In the genomic region with DNA sequence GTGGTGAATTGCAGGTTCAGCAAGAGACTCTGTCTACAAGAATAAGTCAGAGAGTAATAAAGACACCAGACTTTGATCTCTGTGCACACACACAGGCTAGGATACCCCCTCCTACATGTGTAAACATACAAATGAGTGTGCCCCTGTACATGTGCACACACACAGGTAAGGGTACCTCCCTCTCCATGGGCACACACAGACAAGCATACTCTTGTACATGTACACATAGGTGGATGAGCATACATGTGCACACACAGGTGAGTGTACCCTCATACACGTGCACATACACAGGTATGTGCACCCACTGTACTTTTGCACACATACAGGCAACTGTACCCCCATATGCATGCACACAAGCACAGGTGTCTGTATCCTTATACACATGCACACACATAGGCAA, we compare ENCODE assay signal across 27 mouse cellular contexts. TPM values are rescaled to one million over a fixed set of nuclear protein-coding genes. Genes with fewer than 3 reads are reported as not detected.
DNase-seq lines count a peak whose midpoint lies in the region; ATAC-seq and TF ChIP-seq lines count a peak whose summit lies in the region.
"Had no signal": no experiment of that assay in that cellular context is flagged by ENCODE, and none has a peak within 500 bp of the region (broad histone marks: within the 10 kb centered on the region; RNA-seq: fewer than 3 reads in every experiment).

No protein-coding gene starts in this region.

- WGBS in limb, embryonic 11.5 days: 74% methylated on average over 1 of the region's 1 CpGs
- WGBS in limb, embryonic 10.5 days: 90% methylated on average over 1 of the region's 1 CpGs
- WGBS in liver, embryonic 14.5 days (ENCODE audit: insufficient replicate concordance): 39% methylated on average over 1 of the region's 1 CpGs
- WGBS in intestine, postnatal 0 days: 58% methylated on average over 1 of the region's 1 CpGs
- WGBS in neural tube, embryonic 15.5 days: 91% methylated on average over 1 of the region's 1 CpGs

- no peaks in the 10 kb centered on the region for H3K27me3 ChIP-seq in limb, embryonic 11.5 days (ENCODE audit: control insufficient read depth, insufficient read depth, low read length)
- H3K27me3 ChIP-seq in limb, embryonic 10.5 days (ENCODE audit: low read depth, poor library complexity, severe bottlenecking): no peaks in the 10 kb centered on the region
- H3K27me3 ChIP-seq in liver, embryonic 14.5 days (ENCODE audit: control insufficient read depth, insufficient read depth, low read length): no peaks in the 10 kb centered on the region
- no peaks in the 10 kb centered on the region for H3K27me3 ChIP-seq in intestine, postnatal 0 days (replicated peaks; ENCODE audit: control insufficient read depth, insufficient read depth, low read length)
- no peaks in the 10 kb centered on the region for H3K27me3 ChIP-seq in neural tube, embryonic 15.5 days (replicated peaks)
- H3K27me3 ChIP-seq: embryonic facial prominence, embryonic 13.5 days; forebrain, embryonic 12.5 days; heart, embryonic 13.5 days had no signal

- no peak overlapping the region for H3K9ac ChIP-seq in limb, embryonic 11.5 days (ENCODE audit: low read length)
- no peak overlapping the region for H3K9ac ChIP-seq in liver, embryonic 14.5 days (replicated peaks)
- no peak overlapping the region for H3K9ac ChIP-seq in intestine, postnatal 0 days (ENCODE audit: low read depth, low read length)
- H3K9ac ChIP-seq in neural tube, embryonic 15.5 days (replicated peaks): no peak overlapping the region
- H3K9ac ChIP-seq: embryonic facial prominence, embryonic 13.5 days; forebrain, embryonic 12.5 days; heart, embryonic 13.5 days had no signal

- TF ChIP-seq CTCF in liver, embryonic 14.5 days (IDR thresholded peaks at IDR 0.05; ENCODE audit: low read depth): no peak
- no peak for TF ChIP-seq CTCF in intestine, postnatal 0 days (IDR thresholded peaks at IDR 0.05; ENCODE audit: low read depth)

- no peaks in the 10 kb centered on the region for H3K36me3 ChIP-seq in limb, embryonic 11.5 days (ENCODE audit: control insufficient read depth, insufficient read depth, low read length)
- H3K36me3 ChIP-seq in limb, embryonic 10.5 days: no peaks in the 10 kb centered on the region
- no peaks in the 10 kb centered on the region for H3K36me3 ChIP-seq in liver, embryonic 14.5 days (replicated peaks; ENCODE audit: control insufficient read depth, insufficient read depth, low read depth)
- H3K36me3 ChIP-seq in intestine, postnatal 0 days (ENCODE audit: control insufficient read depth, insufficient read depth): no peaks in the 10 kb centered on the region
- H3K36me3 ChIP-seq in neural tube, embryonic 15.5 days: no peaks in the 10 kb centered on the region
- H3K36me3 ChIP-seq: embryonic facial prominence, embryonic 10.5 days; embryonic facial prominence, embryonic 13.5 days; forebrain, embryonic 12.5 days; heart, embryonic 10.5 days; heart, embryonic 13.5 days had no signal

- TF ChIP-seq EP300 in liver, embryonic 14.5 days (IDR thresholded peaks at IDR 0.05; ENCODE audit: low read depth): no peak

- no peak overlapping the region for H3K4me2 ChIP-seq in limb, embryonic 11.5 days (ENCODE audit: low read depth, severe bottlenecking)
- no peak overlapping the region for H3K4me2 ChIP-seq in liver, embryonic 14.5 days (ENCODE audit: low read depth)
- no peak overlapping the region for H3K4me2 ChIP-seq in intestine, postnatal 0 days (replicated peaks; ENCODE audit: low read depth)
- H3K4me2 ChIP-seq in neural tube, embryonic 15.5 days: no peak overlapping the region
- H3K4me2 ChIP-seq: embryonic facial prominence, embryonic 13.5 days; forebrain, embryonic 12.5 days; heart, embryonic 13.5 days had no signal

- no peaks in the 10 kb centered on the region for H3K4me1 ChIP-seq in limb, embryonic 11.5 days (ENCODE audit: control insufficient read depth, insufficient read depth, low read length)
- H3K4me1 ChIP-seq in limb, embryonic 10.5 days: no peaks in the 10 kb centered on the region
- peaks cover 0 to 3% of the 10 kb centered on the region in 2 experiments; a peak in 1 of 4 replicates for H3K4me1 ChIP-seq in liver, embryonic 14.5 days (replicated peaks; ENCODE audit: control insufficient read depth in 2 of 2, insufficient read depth in 2 of 2, low read length in 1 of 2)
- H3K4me1 ChIP-seq in intestine, postnatal 0 days (replicated peaks; ENCODE audit: control insufficient read depth, insufficient read depth, low read length): no peaks in the 10 kb centered on the region
- no peaks in the 10 kb centered on the region for H3K4me1 ChIP-seq in neural tube, embryonic 15.5 days
- H3K4me1 ChIP-seq: embryonic facial prominence, embryonic 10.5 days; embryonic facial prominence, embryonic 13.5 days; forebrain, embryonic 12.5 days; heart, embryonic 10.5 days; heart, embryonic 13.5 days had no signal

- ATAC-seq in limb, embryonic 11.5 days (ENCODE audit: insufficient number of reproducible peaks, low FRiP score, low TSS enrichment, low read depth): peak; percentile 54; the same call in 1 of the 2 replicates
- ATAC-seq in liver, embryonic 14.5 days (ENCODE audit: insufficient read depth): peak; percentile 13; the same call in 1 of the 2 replicates
- peak; percentile 49 for ATAC-seq in intestine, postnatal 0 days
- no peak for ATAC-seq in neural tube, embryonic 15.5 days (ENCODE audit: low FRiP score)
- ATAC-seq: activated CD4-positive, CD25-positive, alpha-beta regulatory T cell, adult 4 months; forebrain, embryonic 16.5 days had no signal

- DNase-seq in limb, embryonic 11.5 days (ENCODE audit: low spot score): no peak
- DNase-seq in limb, embryonic 10.5 days (ENCODE audit: low spot score): no peak
- DNase-seq in liver, embryonic 14.5 days (ENCODE audit: low read depth in 3 of 3, low spot score in 3 of 3): no peak
- DNase-seq in liver: no peak
- DNase-seq in lung, postnatal 25 days (ENCODE audit: low spot score): no peak
- DNase-seq: adrenal gland, adult 8-10 months; adrenal gland, postnatal 25 days; cerebellum, adult 11-12 months; cerebellum, adult 8-10 months; cerebellum, postnatal 10 days; cerebellum, postnatal 36 days; embryo, embryonic 11 days; gastrocnemius, postnatal 10 days; gastrocnemius, postnatal 36 days; heart, adult 2 months; heart, postnatal 14 days; heart, postnatal 4 days had no signal

- H3K9me3 ChIP-seq in limb, embryonic 11.5 days (ENCODE audit: control insufficient read depth, low read length): no peaks in the 10 kb centered on the region
- no peaks in the 10 kb centered on the region for H3K9me3 ChIP-seq in limb, embryonic 10.5 days (replicated peaks)
- H3K9me3 ChIP-seq in liver, embryonic 14.5 days (ENCODE audit: control insufficient read depth, low read length): no peaks in the 10 kb centered on the region
- H3K9me3 ChIP-seq in intestine, postnatal 0 days (ENCODE audit: control insufficient read depth): no peaks in the 10 kb centered on the region
- H3K9me3 ChIP-seq in neural tube, embryonic 15.5 days (replicated peaks): no peaks in the 10 kb centered on the region
- H3K9me3 ChIP-seq: embryonic facial prominence, embryonic 10.5 days; embryonic facial prominence, embryonic 13.5 days; forebrain, embryonic 12.5 days; heart, embryonic 10.5 days; heart, embryonic 13.5 days had no signal

- H3K4me3 ChIP-seq in limb, embryonic 11.5 days (ENCODE audit: low read depth, low read length): no peak overlapping the region
- H3K4me3 ChIP-seq in limb, embryonic 10.5 days: no peak overlapping the region
- H3K4me3 ChIP-seq in liver, embryonic 14.5 days (ENCODE audit: insufficient read depth in 1 of 2, low read depth in 2 of 2, low read length in 2 of 2): no peak overlapping the region
- H3K4me3 ChIP-seq in intestine, postnatal 0 days (ENCODE audit: low read depth, low read length): no peak overlapping the region
- H3K4me3 ChIP-seq in neural tube, embryonic 15.5 days (replicated peaks): no peak overlapping the region
- H3K4me3 ChIP-seq: embryonic facial prominence, embryonic 10.5 days; embryonic facial prominence, embryonic 13.5 days; erythroblast, embryonic 14.5 days; forebrain, embryonic 12.5 days; heart, adult 2 months; heart, embryonic 10.5 days; heart, embryonic 13.5 days had no signal

- no peak overlapping the region for H3K27ac ChIP-seq in limb, embryonic 11.5 days (replicated peaks; ENCODE audit: low read depth, low read length)
- H3K27ac ChIP-seq in limb, embryonic 10.5 days: no peak overlapping the region
- no peak overlapping the region for H3K27ac ChIP-seq in liver, embryonic 14.5 days
- no peak overlapping the region for H3K27ac ChIP-seq in intestine, postnatal 0 days (ENCODE audit: low read depth, low read length)
- no peak overlapping the region for H3K27ac ChIP-seq in neural tube, embryonic 15.5 days (replicated peaks)
- H3K27ac ChIP-seq: embryonic facial prominence, embryonic 10.5 days; embryonic facial prominence, embryonic 13.5 days; forebrain, embryonic 12.5 days; heart, adult 2 months; heart, embryonic 10.5 days; heart, embryonic 13.5 days had no signal

RNA-seq across cellular contexts. Expression of gene Slc19a2, which starts 15.4 kb away (rescaled TPM):
- 8.5 and 10.2 TPM in 2 replicates for polyA plus RNA-seq in limb, embryonic 11.5 days (2014; fragmentation: Nextera tagmentation; extraction: Ambion mirVana)
- 8.3 and 10.4 TPM in 2 replicates for polyA plus RNA-seq in limb, embryonic 10.5 days (2016; fragmentation: Nextera tagmentation; extraction: Ambion mirVana)
- polyA plus RNA-seq in liver, embryonic 14.5 days (2012; rRNA removed): 12.8 and 13.0 TPM in 2 replicates
- polyA plus RNA-seq in liver, embryonic 14.5 days (2014; fragmentation: Nextera tagmentation; extraction: Ambion mirVana): 19.6 and 19.8 TPM in 2 replicates
- polyA plus RNA-seq in intestine, postnatal 0 days (2015; fragmentation: Nextera tagmentation; extraction: Ambion mirVana): 5.0 and 5.1 TPM in 2 replicates
- polyA plus RNA-seq in neural tube, embryonic 15.5 days (2015; fragmentation: Nextera tagmentation; extraction: Ambion mirVana): 8.1 and 8.4 TPM in 2 replicates

RNA-seq across cellular contexts. Expression of gene Ccdc181, which starts 41.9 kb away (rescaled TPM):
- 8.7 and 10.2 TPM in 2 replicates for polyA plus RNA-seq in limb, embryonic 11.5 days (2014; fragmentation: Nextera tagmentation; extraction: Ambion mirVana)
- polyA plus RNA-seq in limb, embryonic 10.5 days (2016; fragmentation: Nextera tagmentation; extraction: Ambion mirVana): 4.6 and 6.4 TPM in 2 replicates
- 0.80 and 1.8 TPM in 2 replicates for polyA plus RNA-seq in liver, embryonic 14.5 days (2012; rRNA removed)
- polyA plus RNA-seq in liver, embryonic 14.5 days (2014; fragmentation: Nextera tagmentation; extraction: Ambion mirVana): 2.3 and 3.7 TPM in 2 replicates
- polyA plus RNA-seq in intestine, postnatal 0 days (2015; fragmentation: Nextera tagmentation; extraction: Ambion mirVana): 5.2 and 6.0 TPM in 2 replicates
- polyA plus RNA-seq in neural tube, embryonic 15.5 days (2015; fragmentation: Nextera tagmentation; extraction: Ambion mirVana): 20.0 and 26.3 TPM in 2 replicates
